Mouse (Mus musculus) forebrain, embryonic 16.5 days (tissue): Measurements from ENCODE around the gene Dnah10. TPM values are rescaled to one million over a fixed set of nuclear protein-coding genes. Genes with fewer than 3 reads are reported as not detected.

Experiments
- ATAC-seq: fragments of 200-750 bp; cut with Nextera tagmentation; 2 replicates; pipeline ENCODE4 v1.8.0; 2017; ENCODE audit warnings: mild to moderate bottlenecking, moderate library complexity
- H3K27ac ChIP-seq: fragments of 300-500 bp; sonication (generic); 2 replicates; pipeline ENCODE4 v1.5.1; 2014; ENCODE audit warnings: low read length, control low read depth
- H3K27me3 ChIP-seq: fragments of 300-500 bp; sonication (generic); replicated peaks from 2 replicates; pipeline ENCODE4 v1.6.1; 2014; ENCODE audit warnings: low read length; ENCODE audit not compliant: control insufficient read depth, insufficient read depth
- H3K36me3 ChIP-seq: fragments of 300-500 bp; sonication (generic); 2 replicates; pipeline ENCODE4 v1.6.1; 2014; ENCODE audit not compliant: control insufficient read depth, insufficient read depth
- H3K4me1 ChIP-seq: fragments of 300-500 bp; sonication (generic); replicated peaks from 2 replicates; pipeline ENCODE4 v1.6.1; 2014; ENCODE audit warnings: low read length; ENCODE audit not compliant: control insufficient read depth, insufficient read depth
- H3K4me2 ChIP-seq: fragments of 300-500 bp; sonication (generic); 2 replicates; pipeline ENCODE4 v1.6.1; 2014; ENCODE audit warnings: mild to moderate bottlenecking, low read length, control low read depth
- H3K4me3 ChIP-seq: fragments of 300-500 bp; sonication (generic); replicated peaks from 2 replicates; pipeline ENCODE4 v1.5.1; 2014; ENCODE audit warnings: mild to moderate bottlenecking, low read length, control low read depth
- H3K9ac ChIP-seq: fragments of 300-500 bp; sonication (generic); replicated peaks from 2 replicates; pipeline ENCODE4 v1.6.1; 2014; ENCODE audit warnings: low read depth, low read length, control low read depth
- H3K9me3 ChIP-seq: fragments of 300-500 bp; sonication (generic); 2 replicates; pipeline ENCODE4 v1.6.1; 2016; ENCODE audit warnings: low read length; ENCODE audit not compliant: control insufficient read depth
- WGBS: fragments of 180-500 bp; shearing (Covaris S2); extraction: QIAGEN DNeasy Blood & Tissue Kit; methylation state at CpG from one replicate; pipeline ENCODE4 v1.1.7; 2014; 5-methylcytosine and 5-hydroxymethylcytosine counted together
- polyA plus RNA-seq: library from polyadenylated mRNA; unstranded; fragments of >200 nt; fragmentation: Nextera tagmentation; extraction: Ambion mirVana; gene quantifications from 2 replicates; pipeline ENCODE4 v1.2.1, GENCODE M21; 2015

Dnah10 gene
- polyA plus RNA-seq, 1 experiment from 2014 or later, result 0.22 TPM

GRCm38 (mm10) chr5:124835218-124835617 is 110.3 kb downstream of the Dnah10 start:
- Histone ChIP-seq H3K27ac (no peak overlapping the region), H3K4me1 (peaks cover 4% of the 10 kb centered on the region), H3K4me3 (no peak overlapping the region), H3K27me3 (no peaks in the 10 kb centered on the region), H3K4me2 (no peak overlapping the region), H3K36me3 (peaks cover 7% of the 10 kb centered on the region), H3K9ac (no peak overlapping the region), H3K9me3 (no peaks in the 10 kb centered on the region)
- ATAC-seq, result no peak
- WGBS, result 95% methylated on average over 15 of the region's 15 CpGs

- no peak overlapping the region for H3K4me2 ChIP-seq
- H3K4me1 ChIP-seq, result peaks cover 12% of the 10 kb centered on the region
- 88% methylated on average over 10 of the region's 10 CpGs for WGBS
- H3K27ac ChIP-seq, result no peak overlapping the region
- no peaks in the 10 kb centered on the region for H3K9me3 ChIP-seq
- no peak for ATAC-seq
- peaks cover 7% of the 10 kb centered on the region for H3K36me3 ChIP-seq
- no peaks in the 10 kb centered on the region for H3K27me3 ChIP-seq
- H3K9ac ChIP-seq, result no peak overlapping the region
- H3K4me3 ChIP-seq, result no peak overlapping the region
Measured at GRCm38 (mm10) chr5:124836075-124836474, 111.2 kb downstream of the Dnah10 start.

- H3K4me1 ChIP-seq, result peaks cover 17% of the 10 kb centered on the region
- no peak overlapping the region for H3K27ac ChIP-seq
- no peak overlapping the region for H3K9ac ChIP-seq
- no peak; the same call in 1 of the 2 replicates for ATAC-seq
- no peak overlapping the region for H3K4me3 ChIP-seq
- peaks cover 7% of the 10 kb centered on the region for H3K36me3 ChIP-seq
- H3K4me2 ChIP-seq, result no peak overlapping the region
- 69% methylated on average over 4 of the region's 4 CpGs for WGBS
- H3K27me3 ChIP-seq, result no peaks in the 10 kb centered on the region
- no peaks in the 10 kb centered on the region for H3K9me3 ChIP-seq
Measured at GRCm38 (mm10) chr5:124836621-124837020, 111.7 kb downstream of the Dnah10 start.

- no peak for ATAC-seq
- Histone ChIP-seq H3K36me3 (peaks cover 4% of the 10 kb centered on the region), H3K27me3 (no peaks in the 10 kb centered on the region), H3K4me2 (no peak overlapping the region), H3K4me1 (peaks cover 19% of the 10 kb centered on the region), H3K9me3 (no peaks in the 10 kb centered on the region), H3K27ac (peak overlapping the region; percentile 47), H3K4me3 (no peak overlapping the region), H3K9ac (no peak overlapping the region)
- whole genome bisulfite sequencing, result 68% methylated on average over 7 of the region's 7 CpGs
Measured at GRCm38 (mm10) chr5:124840202-124840601, 115.3 kb downstream of the Dnah10 start.

GRCm38 (mm10) chr5:124840669-124841068 is 115.8 kb downstream of the Dnah10 start:
- H3K27ac ChIP-seq, result peak overlapping the region; percentile 47
- peaks cover 3% of the 10 kb centered on the region; the same call in 1 of the 2 replicates for H3K36me3 ChIP-seq
- H3K9ac ChIP-seq, result no peak overlapping the region
- ATAC-seq, result peak; percentile 92
- H3K4me3 ChIP-seq, result no peak overlapping the region
- H3K4me1 ChIP-seq, result peaks cover 19% of the 10 kb centered on the region
- no peaks in the 10 kb centered on the region for H3K9me3 ChIP-seq
- no peaks in the 10 kb centered on the region for H3K27me3 ChIP-seq
- WGBS, result 34% methylated on average over 2 of the region's 2 CpGs
- no peak overlapping the region for H3K4me2 ChIP-seq

- Histone ChIP-seq H3K27ac (no peak overlapping the region), H3K27me3 (no peaks in the 10 kb centered on the region), H3K4me1 (peaks cover 19% of the 10 kb centered on the region), H3K4me2 (no peak overlapping the region), H3K36me3 (no peaks in the 10 kb centered on the region), H3K4me3 (no peak overlapping the region), H3K9me3 (no peaks in the 10 kb centered on the region), H3K9ac (no peak overlapping the region)
- 70% methylated on average over 8 of the region's 8 CpGs for WGBS
- ATAC-seq, result no peak
Measured at GRCm38 (mm10) chr5:124843386-124843785, 118.5 kb downstream of the Dnah10 start.

- H3K9me3 ChIP-seq, result no peaks in the 10 kb centered on the region
- ATAC-seq, result no peak
- H3K4me2 ChIP-seq, result no peak overlapping the region
- H3K4me1 ChIP-seq, result peaks cover 18% of the 10 kb centered on the region
- no peaks in the 10 kb centered on the region for H3K27me3 ChIP-seq
- H3K4me3 ChIP-seq, result no peak overlapping the region
- H3K27ac ChIP-seq, result no peak overlapping the region
- no peak overlapping the region for H3K9ac ChIP-seq
- 81% methylated on average over 4 of the region's 4 CpGs for WGBS
- no peaks in the 10 kb centered on the region for H3K36me3 ChIP-seq
Measured at GRCm38 (mm10) chr5:124844929-124845328, 120.0 kb downstream of the Dnah10 start.

GRCm38 (mm10) chr5:124847014-124847413 is 122.1 kb downstream of the Dnah10 start:
- H3K27ac ChIP-seq, result no peak overlapping the region
- no peaks in the 10 kb centered on the region for H3K9me3 ChIP-seq
- no peak overlapping the region for H3K4me2 ChIP-seq
- ATAC-seq, result no peak
- peaks cover 5% of the 10 kb centered on the region; the same call in 1 of the 2 replicates for H3K4me1 ChIP-seq
- no peaks in the 10 kb centered on the region for H3K27me3 ChIP-seq
- WGBS, result 73% methylated on average over 1 of the region's 1 CpGs
- no peak overlapping the region for H3K9ac ChIP-seq
- no peaks in the 10 kb centered on the region for H3K36me3 ChIP-seq
- no peak overlapping the region for H3K4me3 ChIP-seq

GRCm38 (mm10) chr5:124848994-124849393 is 124.1 kb downstream of the Dnah10 start:
- Histone ChIP-seq H3K4me2 (no peak overlapping the region), H3K4me1 (peaks cover 3% of the 10 kb centered on the region; the same call in 1 of the 2 replicates), H3K27ac (no peak overlapping the region), H3K36me3 (no peaks in the 10 kb centered on the region), H3K27me3 (no peaks in the 10 kb centered on the region), H3K9me3 (no peaks in the 10 kb centered on the region), H3K9ac (no peak overlapping the region), H3K4me3 (no peak overlapping the region)
- ATAC-seq, result no peak
- WGBS, result 75% methylated on average over 3 of the region's 3 CpGs

- Histone ChIP-seq H3K4me1 (peaks cover 3% of the 10 kb centered on the region; the same call in 1 of the 2 replicates), H3K27me3 (no peaks in the 10 kb centered on the region), H3K4me3 (no peak overlapping the region), H3K27ac (no peak overlapping the region), H3K9me3 (no peaks in the 10 kb centered on the region), H3K36me3 (no peaks in the 10 kb centered on the region), H3K4me2 (no peak overlapping the region), H3K9ac (no peak overlapping the region)
- WGBS, result 47% methylated on average over 4 of the region's 4 CpGs
- ATAC-seq, result no peak
Measured at GRCm38 (mm10) chr5:124851572-124851971, 126.7 kb downstream of the Dnah10 start.
